Mouse (Mus musculus) ES-Bruce4 (cell line): Measurements from ENCODE around the gene 4930596D02Rik.

Experiments used
- CTCF ChIP-seq: IDR thresholded peaks from one replicate; pipeline ENCODE4 v1.8.1; 2011; ENCODE audit warnings: low read depth, low read length
- EP300 ChIP-seq: IDR thresholded peaks from 2 replicates; pipeline ENCODE4 v1.6.1; 2011; ENCODE audit warnings: low read depth, low read length; ENCODE audit not compliant: insufficient read depth
- POLR2A ChIP-seq: IDR thresholded peaks from one replicate; pipeline ENCODE4 v1.8.1; 2011; ENCODE audit warnings: low read length; ENCODE audit not compliant: insufficient read depth

DNA sequence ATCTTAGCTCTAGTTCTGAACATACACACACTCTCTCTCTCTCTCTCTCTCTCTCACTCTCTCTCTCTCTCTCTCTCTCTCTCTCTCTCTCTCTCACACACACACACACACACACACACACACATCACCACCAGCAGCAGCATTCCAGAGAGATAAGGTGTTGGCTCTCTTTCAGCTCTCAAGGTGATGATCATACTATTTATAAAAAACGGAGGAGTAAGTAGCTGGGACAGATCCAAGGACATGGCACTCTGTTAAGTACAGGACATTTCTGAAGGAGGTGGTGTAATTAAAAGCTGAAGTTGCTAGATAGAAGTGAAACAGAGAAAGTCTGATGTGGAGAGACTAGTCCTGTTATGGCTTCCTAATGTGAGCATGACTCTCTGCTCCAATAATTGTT is 41.5 kb upstream of the 4930596D02Rik start:
- no peak for TF ChIP-seq CTCF
- no peak for TF ChIP-seq POLR2A
- TF ChIP-seq EP300 = no peak
